Mouse (Mus musculus) stomach, postnatal 0 days (tissue): ENCODE measurements around the gene Pgp.

Source experiments
- CTCF ChIP-seq: IDR thresholded peaks from 2 replicates; pipeline ENCODE4 v1.5.1; 2016; ENCODE audit warnings: antibody characterized with exemption, low read depth, mild to moderate bottlenecking, moderate library complexity
- EP300 ChIP-seq: optimal IDR thresholded peaks from 2 replicates; pipeline ENCODE3; 2016; ENCODE audit warnings: antibody characterized with exemption

- TF ChIP-seq CTCF (peak; percentile 87), EP300 (no peak)
Measured at GRCm38 (mm10) chr17:24437016-24437415, 33.2 kb upstream of the Pgp start.
